Comparison of ENCODE assay signal across 28 mouse cellular contexts in the genomic region with DNA sequence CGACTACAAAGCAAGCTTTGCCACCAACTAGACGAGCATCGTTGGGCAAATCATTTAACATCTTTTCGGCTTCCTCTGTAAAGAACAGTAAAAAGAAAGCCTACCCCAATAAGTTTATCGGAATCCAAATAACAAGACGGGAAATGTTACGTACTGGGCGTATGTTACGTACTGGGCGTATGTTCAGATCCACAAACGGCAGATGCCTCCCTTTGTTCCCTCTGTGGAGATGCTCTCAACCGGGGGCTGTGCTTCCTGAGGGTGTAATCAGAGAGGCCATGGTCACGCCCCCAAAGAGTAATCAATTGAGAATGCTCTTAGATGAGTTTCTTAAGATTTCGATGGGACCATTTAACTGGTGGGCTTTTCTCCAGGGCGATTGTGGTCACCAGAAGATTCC. TPM values are rescaled to one million over a fixed set of nuclear protein-coding genes. Genes with fewer than 3 reads are reported as not detected.
"Had no signal": no experiment of that assay in that cellular context is flagged by ENCODE, and none has a peak within 500 bp of the region (broad histone marks: within the 10 kb centered on the region; RNA-seq: fewer than 3 reads in every experiment).

No protein-coding gene starts in this region.

- H3K9me3 ChIP-seq: heart, embryonic 10.5 days; heart, embryonic 12.5 days; hindbrain, embryonic 10.5 days; hindbrain, embryonic 12.5 days; intestine, embryonic 15.5 days; limb, embryonic 10.5 days; limb, embryonic 12.5 days; liver, embryonic 13.5 days had no signal

- DNase-seq: gastrocnemius, postnatal 14 days; heart, adult 18-20 months; heart, postnatal 10 days; heart, postnatal 4 days; kidney, adult 18-20 months; kidney, adult 8-10 months; kidney, postnatal 10 days; kidney, postnatal 25 days; kidney, postnatal 4 days; liver; liver, embryonic 13.5 days had no signal

- ATAC-seq: hindbrain, embryonic 16.5 days; inflammation-experienced regulatory T-cells, adult 6 months; intestine, embryonic 15.5 days; intestine, postnatal 0 days had no signal

- H3K27ac ChIP-seq: heart, embryonic 10.5 days; hindbrain, embryonic 10.5 days; hindbrain, embryonic 12.5 days; hindbrain, embryonic 14.5 days; intestine, embryonic 15.5 days; layer of hippocampus, adult 2 months; left cerebral cortex, adult 2 months; limb, embryonic 10.5 days; limb, embryonic 12.5 days; liver, embryonic 13.5 days had no signal

- H3K9ac ChIP-seq: heart, embryonic 12.5 days; hindbrain, embryonic 12.5 days; hindbrain, embryonic 14.5 days; intestine, embryonic 15.5 days; limb, embryonic 12.5 days; liver, embryonic 13.5 days had no signal

- H3K4me1 ChIP-seq: hindbrain, embryonic 12.5 days had no signal

- H3K4me2 ChIP-seq: heart, embryonic 12.5 days; hindbrain, embryonic 12.5 days; hindbrain, embryonic 14.5 days; intestine, embryonic 15.5 days; limb, embryonic 12.5 days; liver, embryonic 11.5 days; liver, embryonic 13.5 days had no signal

- H3K4me3 ChIP-seq: heart, embryonic 10.5 days; heart, embryonic 12.5 days; hindbrain, embryonic 10.5 days; hindbrain, embryonic 12.5 days; intestine, embryonic 15.5 days; layer of hippocampus, adult 2 months; left cerebral cortex, adult 2 months; limb, embryonic 10.5 days; limb, embryonic 12.5 days; liver, embryonic 13.5 days had no signal

- H3K36me3 ChIP-seq: hindbrain, embryonic 10.5 days; hindbrain, embryonic 12.5 days; intestine, embryonic 15.5 days; limb, embryonic 10.5 days; liver, embryonic 13.5 days had no signal

- H3K27me3 ChIP-seq: heart, embryonic 12.5 days; hindbrain, embryonic 12.5 days; intestine, embryonic 15.5 days; limb, embryonic 12.5 days; liver, embryonic 13.5 days had no signal

RNA-seq across cellular contexts. Expression of a gene that starts 59.1 kb away (rescaled TPM):
- polyA plus RNA-seq: heart, embryonic 10.5 days; heart, embryonic 14.5 days; intestine, postnatal 0 days; kidney, embryonic 14.5 days; kidney, embryonic 16.5 days; limb, embryonic 12.5 days; liver, embryonic 13.5 days had no signal
